Mouse (Mus musculus) thymus, adult 2 months (tissue): ENCODE measurements around the gene Asna1. TPM values are rescaled to one million over a fixed set of nuclear protein-coding genes. Genes with fewer than 3 reads are reported as not detected.
A peak's percentile ranks its signal among the peaks of the same experiment; 100 is the strongest.

Experiments used
- DNase-seq: peaks from one replicate; pipeline ENCODE4 v3.0.0; 2021
- H3K27ac ChIP-seq: fragments of 200-500 bp; 2 replicates; pipeline ENCODE4 v1.5.1; 2012; ENCODE audit warnings: low read length, control low read depth; ENCODE audit not compliant: control insufficient read depth, insufficient read depth
- H3K27me3 ChIP-seq: fragments of 200-500 bp; 2 replicates; pipeline ENCODE4 v1.6.1; 2012; ENCODE audit warnings: mild to moderate bottlenecking, low read length, moderate library complexity, mixed read lengths; ENCODE audit not compliant: control insufficient read depth, insufficient read depth
- H3K36me3 ChIP-seq: fragments of 200-500 bp; 2 replicates; pipeline ENCODE4 v1.6.1; 2012; ENCODE audit warnings: mild to moderate bottlenecking, low read length, moderate library complexity; ENCODE audit not compliant: control insufficient read depth, insufficient read depth
- H3K4me1 ChIP-seq: fragments of 200-500 bp; replicated peaks from 2 replicates; pipeline ENCODE4 v1.6.1; 2012; ENCODE audit warnings: low read length; ENCODE audit not compliant: control insufficient read depth, insufficient read depth
- H3K4me3 ChIP-seq: fragments of 200-500 bp; 2 replicates; pipeline ENCODE4 v1.5.1; 2012; ENCODE audit warnings: mild to moderate bottlenecking, low read length, control low read depth, moderate library complexity; ENCODE audit not compliant: control insufficient read depth, insufficient read depth
- CTCF ChIP-seq: fragments of 200-500 bp; IDR thresholded peaks from 2 replicates; pipeline ENCODE4 v1.5.1; 2012; ENCODE audit warnings: mild to moderate bottlenecking, control low read depth, low read length, moderate library complexity, borderline replicate concordance; ENCODE audit not compliant: control insufficient read depth, poor library complexity, insufficient read depth; ENCODE audit errors: extremely low read depth
- POLR2A ChIP-seq: fragments of 200-500 bp; IDR thresholded peaks from 2 replicates; pipeline ENCODE4 v1.6.1; 2012; ENCODE audit warnings: mild to moderate bottlenecking, low read length, control low read depth, moderate library complexity; ENCODE audit not compliant: control insufficient read depth, poor library complexity, insufficient read depth; ENCODE audit errors: extremely low read depth
- WGBS: fragments of 180-500 bp; shearing (Covaris S2); methylation state at CpG from one replicate; pipeline ENCODE4 v1.1.7; 2018; 5-methylcytosine and 5-hydroxymethylcytosine counted together
- polyA plus RNA-seq: library from polyadenylated mRNA; depleted of rRNA; stranded (reverse); fragments of >200 nt; gene quantifications from 2 replicates; pipeline ENCODE4 v1.2.3, GENCODE M21; 2012

Gene Asna1
- polyA plus RNA-seq, 1 experiment: 152 TPM

GRCm38 (mm10) chr8:85036381-85036717, 11.3 kb upstream of the Asna1 start:
- Histone ChIP-seq H3K36me3 (peaks cover 20% of the 10 kb centered on the region), H3K4me3 (peak overlapping the region; percentile 83), H3K27me3 (no peaks in the 10 kb centered on the region), H3K4me1 (peaks cover 8% of the 10 kb centered on the region), H3K27ac (peak overlapping the region; percentile 90)
- TF ChIP-seq CTCF: no peak
- no peak for TF ChIP-seq POLR2A
- WGBS: under 1% methylated on average over 9 of the region's 9 CpGs
- no peak for DNase-seq

- peak; percentile 35 for DNase-seq
- Histone ChIP-seq H3K4me3 (peak overlapping the region; percentile 83), H3K27me3 (no peaks in the 10 kb centered on the region), H3K36me3 (peaks cover 20% of the 10 kb centered on the region), H3K4me1 (peaks cover 8% of the 10 kb centered on the region), H3K27ac (peak overlapping the region; percentile 90)
- TF ChIP-seq CTCF (no peak), POLR2A (no peak)
- 0% methylated on average over 15 of the region's 15 CpGs for WGBS
Measured at GRCm38 (mm10) chr8:85035728-85036310, 10.7 kb upstream of the Asna1 start.

GRCm38 (mm10) chr8:85035165-85035727, 10.2 kb upstream of the Asna1 start:
- no peak for DNase-seq
- peaks cover 20% of the 10 kb centered on the region for H3K36me3 ChIP-seq
- no peaks in the 10 kb centered on the region for H3K27me3 ChIP-seq
- TF ChIP-seq POLR2A (no peak), CTCF (no peak)
- no peak overlapping the region; the same call in 1 of the 2 replicates for H3K27ac ChIP-seq
- WGBS: 4% methylated on average over 12 of the region's 12 CpGs
- H3K4me3 ChIP-seq: peak overlapping the region; percentile 83; the same call in 1 of the 2 replicates
- H3K4me1 ChIP-seq: peaks cover 8% of the 10 kb centered on the region

- H3K4me3 ChIP-seq: no peak overlapping the region; the same call in 1 of the 2 replicates
- WGBS: 2% methylated on average over 13 of the region's 13 CpGs
Measured at GRCm38 (mm10) chr8:85034764-85035163, 9.7 kb upstream of the Asna1 start.

GRCm38 (mm10) chr8:85033867-85034266, 8.8 kb upstream of the Asna1 start:
- Histone ChIP-seq H3K4me1 (peaks cover 8% of the 10 kb centered on the region), H3K27me3 (no peaks in the 10 kb centered on the region), H3K36me3 (peaks cover 29% of the 10 kb centered on the region), H3K4me3 (no peak overlapping the region), H3K27ac (no peak overlapping the region)
- WGBS: 91% methylated on average over 1 of the region's 1 CpGs
- DNase-seq: no peak
- TF ChIP-seq CTCF (no peak), POLR2A (no peak)

More at GRCm38 (mm10) chr8:85034764-85035163, 9.7 kb upstream of the Asna1 start:
- H3K4me1 ChIP-seq: peaks cover 8% of the 10 kb centered on the region
- peak; percentile 78 for DNase-seq
- TF ChIP-seq CTCF (no peak), POLR2A (no peak)
- no peak overlapping the region for H3K27ac ChIP-seq
- H3K27me3 ChIP-seq: no peaks in the 10 kb centered on the region
- H3K36me3 ChIP-seq: peaks cover 25% of the 10 kb centered on the region

GRCm38 (mm10) chr8:85032622-85033311, 7.7 kb upstream of the Asna1 start:
- H3K4me1 ChIP-seq: peaks cover 14% of the 10 kb centered on the region
- no peak overlapping the region for H3K4me3 ChIP-seq
- 93% methylated on average over 4 of the region's 4 CpGs for WGBS
- H3K27ac ChIP-seq: no peak overlapping the region
- TF ChIP-seq POLR2A (no peak), CTCF (no peak)
- DNase-seq: no peak
- peaks cover 29% of the 10 kb centered on the region for H3K36me3 ChIP-seq
- no peaks in the 10 kb centered on the region for H3K27me3 ChIP-seq

GRCm38 (mm10) chr8:85029271-85029670, 4.2 kb upstream of the Asna1 start:
- Histone ChIP-seq H3K27ac (no peak overlapping the region), H3K4me3 (no peak overlapping the region)
- 94% methylated on average over 14 of the region's 14 CpGs for WGBS

More at GRCm38 (mm10) chr8:85029271-85029670, 4.2 kb upstream of the Asna1 start:
- TF ChIP-seq POLR2A (no peak), CTCF (no peak)
- no peaks in the 10 kb centered on the region for H3K27me3 ChIP-seq
- H3K4me1 ChIP-seq: peaks cover 21% of the 10 kb centered on the region
- DNase-seq: no peak
- H3K36me3 ChIP-seq: peaks cover 29% of the 10 kb centered on the region
